ENCODE assay signal across 32 mouse cellular contexts in genomic region chr11:105140512-105140911, GRCm38 (mm10). TPM values are rescaled to one million over a fixed set of nuclear protein-coding genes. Genes with fewer than 3 reads are reported as not detected.
"Had no signal": no experiment of that assay in that cellular context is flagged by ENCODE, and none has a peak within 500 bp of the region (broad histone marks: within the 10 kb centered on the region; RNA-seq: fewer than 3 reads in every experiment).

No protein-coding gene starts in this region.

RNA-seq across cellular contexts. Expression of gene Gm10842, which starts 6.2 kb away (rescaled TPM):
- total RNA-seq: common myeloid progenitor, adult 5-6 weeks; forebrain, postnatal 0 days; gastrocnemius, adult 18-20 months; gastrocnemius, adult 2 months; gastrocnemius, adult 8-10 months; gastrocnemius, postnatal 10 days; gastrocnemius, postnatal 14 days; gastrocnemius, postnatal 25 days; gastrocnemius, postnatal 36 days; gastrocnemius, postnatal 4 days; granulocyte monocyte progenitor cell, adult 5-6 weeks; heart, adult 18-20 months; heart, adult 2 months; heart, adult 8-10 months had no signal
- polyA plus RNA-seq: cortical plate, adult 2 months; embryonic facial prominence, embryonic 10.5 days; embryonic facial prominence, embryonic 11.5 days; embryonic facial prominence, embryonic 12.5 days; embryonic facial prominence, embryonic 13.5 days; embryonic facial prominence, embryonic 14.5 days; embryonic facial prominence, embryonic 15.5 days; erythroblast, embryonic 14.5 days; forebrain, embryonic 10.5 days; forebrain, embryonic 11.5 days; forebrain, embryonic 12.5 days; forebrain, embryonic 13.5 days; forebrain, embryonic 14.5 days; forebrain, embryonic 15.5 days; forebrain, embryonic 16.5 days; forebrain, postnatal 0 days; frontal cortex, adult 2 months; gonadal fat pad, adult 2 months; heart, adult 2 months; heart, embryonic 10.5 days had no signal
